31 mouse cellular contexts compared by ENCODE assay signal in the genomic region with DNA sequence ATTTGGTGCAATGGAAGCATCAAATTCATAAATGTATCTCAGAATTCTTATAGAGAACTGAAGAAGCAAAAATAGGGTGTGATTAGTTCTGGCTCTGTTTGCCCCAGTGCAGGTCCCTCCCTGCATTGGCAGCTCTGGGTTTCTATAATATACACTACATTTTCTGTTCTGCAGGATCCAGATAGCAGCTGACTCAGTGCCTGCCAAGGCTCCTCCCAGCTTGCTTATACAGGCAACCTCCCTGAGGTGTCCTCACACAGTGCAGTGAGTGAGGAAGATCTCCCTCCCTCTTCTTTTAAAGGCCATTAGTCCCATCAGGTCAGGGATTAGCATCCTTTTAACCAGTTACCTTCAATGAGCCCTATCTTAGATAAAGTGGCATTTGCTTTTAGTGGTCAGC. TPM values are rescaled to one million over a fixed set of nuclear protein-coding genes. Genes with fewer than 3 reads are reported as not detected.
DNase-seq lines count a peak whose midpoint lies in the region; ATAC-seq and TF ChIP-seq lines count a peak whose summit lies in the region.
"Had no signal": no experiment of that assay in that cellular context is flagged by ENCODE, and none has a peak within 500 bp of the region (broad histone marks: within the 10 kb centered on the region; RNA-seq: fewer than 3 reads in every experiment).

No protein-coding gene starts in this region.

- no peaks in the 10 kb centered on the region for H3K27me3 ChIP-seq in MEL (ENCODE audit: control insufficient read depth in 1 of 2, insufficient read depth in 2 of 2, low read length in 2 of 2)
- H3K27me3 ChIP-seq in liver, embryonic 12.5 days (replicated peaks) = no peaks in the 10 kb centered on the region
- H3K27me3 ChIP-seq: CH12.LX; limb, embryonic 15.5 days; neural tube, embryonic 12.5 days had no signal

- H3K4me2 ChIP-seq in liver, embryonic 12.5 days = peak overlapping the region; percentile 76
- H3K4me2 ChIP-seq: hindbrain, embryonic 14.5 days; limb, embryonic 15.5 days; midbrain, embryonic 11.5 days; neural tube, embryonic 12.5 days had no signal

- peak; percentile 77 for ATAC-seq in liver, embryonic 12.5 days
- peak; percentile 33; the same call in 1 of the 2 replicates for ATAC-seq in megakaryocyte progenitor cell, adult 5-6 weeks (replicated peaks; ENCODE audit: poor library complexity)

- peak; percentile 41 for DNase-seq in MEL (ENCODE audit: low read depth, low spot score)
- DNase-seq in c-Kit-positive CD71-positive TER-119-positive erythroid progenitor cells, embryonic 14.5 days (ENCODE audit: low spot score) = peak; percentile 53
- DNase-seq in lung, postnatal 25 days (ENCODE audit: low spot score) = no peak
- DNase-seq in cerebellum, adult 11 months = no peak
- DNase-seq in left cerebral cortex, postnatal 36 days (ENCODE audit: low spot score in 2 of 2) = no peak
- DNase-seq: adrenal gland, adult 2 months; B cell, adult 2 months; cerebellum, adult 2 months; cerebellum, postnatal 36 days; gastrocnemius, adult 2 months; heart, postnatal 36 days; kidney, adult 2 months; left cerebral cortex, postnatal 4 days; retina, postnatal 1 day; right cerebral cortex, postnatal 4 days; thymus, adult 2 months had no signal

- peaks cover 6 to 14% of the 10 kb centered on the region in 2 experiments for H3K36me3 ChIP-seq in MEL (ENCODE audit: control insufficient read depth in 1 of 2, insufficient read depth in 2 of 2, low read length in 2 of 2)
- peaks cover 63% of the 10 kb centered on the region for H3K36me3 ChIP-seq in liver, embryonic 12.5 days

- H3K4me1 ChIP-seq in MEL (ENCODE audit: control insufficient read depth in 1 of 2, insufficient read depth in 2 of 2, low read length in 2 of 2) = peaks cover 3 to 16% of the 10 kb centered on the region in 2 experiments
- H3K4me1 ChIP-seq in liver, embryonic 12.5 days = peaks cover 48% of the 10 kb centered on the region

- no peaks in the 10 kb centered on the region for H3K9me3 ChIP-seq in MEL (replicated peaks; ENCODE audit: insufficient read depth, low read length)
- no peaks in the 10 kb centered on the region for H3K9me3 ChIP-seq in liver, embryonic 12.5 days (replicated peaks)
- H3K9me3 ChIP-seq: forebrain, embryonic 10.5 days; G1E; limb, embryonic 15.5 days; neural tube, embryonic 12.5 days had no signal

- H3K9ac ChIP-seq in MEL (ENCODE audit: control insufficient read depth, low read depth, low read length, poor library complexity, severe bottlenecking) = no peak overlapping the region
- H3K9ac ChIP-seq in liver, embryonic 12.5 days = peak overlapping the region; percentile 18; the same call in 1 of the 2 replicates
- H3K9ac ChIP-seq: hindbrain, embryonic 14.5 days; limb, embryonic 15.5 days; neural tube, embryonic 12.5 days had no signal

- TF ChIP-seq CTCF in MEL (IDR thresholded peaks at IDR 0.05 in 2 of 3, conservative IDR thresholded peaks at IDR 0.05 in 1 of 3; ENCODE audit: control insufficient read depth in 1 of 3, insufficient read depth in 1 of 3, low read depth in 2 of 3, low read length in 3 of 3, poor library complexity in 1 of 3, severe bottlenecking in 1 of 3) = no peak

- TF ChIP-seq RAD21 in MEL (IDR thresholded peaks at IDR 0.05; ENCODE audit: low read depth, low read length) = no peak

- H3K4me3 ChIP-seq in MEL (ENCODE audit: control insufficient read depth in 1 of 2, insufficient read depth in 1 of 2, low read depth in 2 of 2, low read length in 2 of 2) = no peak overlapping the region
- H3K4me3 ChIP-seq in liver, embryonic 12.5 days = no peak overlapping the region
- H3K4me3 ChIP-seq: forebrain, embryonic 10.5 days; gastrocnemius, adult 2 months; left cerebral cortex, adult 2 months; limb, embryonic 15.5 days; neural tube, embryonic 12.5 days had no signal

- TF ChIP-seq EP300 in MEL (IDR thresholded peaks at IDR 0.05; ENCODE audit: low read depth in 1 of 2, low read length in 2 of 2) = no peak

- TF ChIP-seq POLR2A in MEL (IDR thresholded peaks at IDR 0.05; ENCODE audit: control insufficient read depth in 1 of 2, insufficient read depth in 1 of 2, low read depth in 1 of 2, low read length in 2 of 2, poor library complexity in 1 of 2) = no peak

- intact Hi-C loops in left cerebral cortex, postnatal 36 days (cut with DNase I) = no loop called here

- peaks cover 7% of the 10 kb centered on the region for H3K79me2 ChIP-seq in MEL (ENCODE audit: control insufficient read depth, insufficient read depth, low read length, poor library complexity)

- no peak overlapping the region for H3K27ac ChIP-seq in MEL (ENCODE audit: control insufficient read depth, low read depth, low read length)
- H3K27ac ChIP-seq in liver, embryonic 12.5 days = peak overlapping the region; percentile 78
- H3K27ac ChIP-seq: forebrain, embryonic 10.5 days; gastrocnemius, adult 2 months; hindbrain, embryonic 14.5 days; kidney, postnatal 0 days; left cerebral cortex, adult 2 months; limb, embryonic 15.5 days; macrophage; neural tube, embryonic 12.5 days; stomach, postnatal 0 days had no signal

TF ChIP-seq in MEL, 35 proteins besides CTCF, POLR2A, EP300 and RAD21 (continues in another document):
- TF ChIP-seq NELFE (IDR thresholded peaks at IDR 0.05; ENCODE audit: low read depth, low read length) (no peak), POLR2AphosphoS2 (IDR thresholded peaks at IDR 0.05; ENCODE audit: low read length) (no peak), MAFK (IDR thresholded peaks at IDR 0.05; ENCODE audit: borderline replicate concordance, low read depth, low read length) (no peak), E2F4 (IDR thresholded peaks at IDR 0.05; ENCODE audit: borderline replicate concordance, low read depth, low read length) (no peak), JUND (IDR thresholded peaks at IDR 0.05; ENCODE audit: low read depth, low read length) (no peak), ETS1 (IDR thresholded peaks at IDR 0.05; ENCODE audit: low read depth, low read length) (no peak), MAX (IDR thresholded peaks at IDR 0.05; ENCODE audit: low read length) (no peak), UBTF (IDR thresholded peaks at IDR 0.05; ENCODE audit: borderline replicate concordance, insufficient read depth, low read depth, low read length) (no peak), ZMIZ1 (IDR thresholded peaks at IDR 0.05; ENCODE audit: low read depth, low read length) (no peak), MXI1 (IDR thresholded peaks at IDR 0.05; ENCODE audit: low read depth, low read length) (no peak), SIN3A (IDR thresholded peaks at IDR 0.05; ENCODE audit: low read length) (no peak), HCFC1 (IDR thresholded peaks at IDR 0.05; ENCODE audit: low read depth, low read length) (no peak), GABPA (IDR thresholded peaks at IDR 0.05; ENCODE audit: low read depth, low read length) (no peak), ZNF384 (IDR thresholded peaks at IDR 0.05; ENCODE audit: low read depth, low read length) (no peak), ZC3H11A (IDR thresholded peaks at IDR 0.05; ENCODE audit: low read depth, low read length) (no peak), NRF1 (IDR thresholded peaks at IDR 0.05; ENCODE audit: insufficient read depth, low read depth, low read length, poor library complexity, severe bottlenecking) (no peak), TAL1 (IDR thresholded peaks at IDR 0.05; ENCODE audit: low read length) (no peak)

RNA-seq across cellular contexts. Expression of a gene that starts 2.9 kb away (rescaled TPM):
- 5.2 and 6.0 TPM in 2 replicates for total RNA-seq in MEL (2012; rRNA removed)
- 1 to 10 TPM in 1 of 2 experiments, not detected in 1; 5.1 TPM for polyA plus RNA-seq in MEL (2012; ENCODE audit: insufficient read depth in 1 of 2, insufficient read length in 2 of 2, low read depth in 1 of 2, low replicate concordance in 2 of 2, missing spikeins in 1 of 2)
- 6.1 and 7.1 TPM in 2 replicates for polyA plus RNA-seq in liver, embryonic 12.5 days (2016; fragmentation: Nextera tagmentation; extraction: Ambion mirVana)
- 23.9 and 29.2 TPM in 2 replicates for total RNA-seq in megakaryocyte progenitor cell, adult 5-6 weeks (2015)
- total RNA-seq in megakaryocyte progenitor cell, adult 5-6 weeks (2017) = 7.9 and 9.5 TPM in 2 replicates
- total RNA-seq in left cerebral cortex, postnatal 36 days (2021) = 10 to 100 TPM in 1 of 2 experiments, 1 to 10 TPM in 1; 8.2 to 10.4 TPM

RNA-seq across cellular contexts. Expression of a gene that starts 16.6 kb away (rescaled TPM):
- 0.62 and 1.7 TPM in 2 replicates for total RNA-seq in MEL (2012; rRNA removed)
- polyA plus RNA-seq in MEL (2012; ENCODE audit: insufficient read depth in 1 of 2, insufficient read length in 2 of 2, low read depth in 1 of 2, low replicate concordance in 2 of 2, missing spikeins in 1 of 2) = under 1 TPM in 1 of 2 experiments, not detected in 1; 0.92 TPM
- 9.5 and 10.9 TPM in 2 replicates for polyA plus RNA-seq in liver, embryonic 12.5 days (2016; fragmentation: Nextera tagmentation; extraction: Ambion mirVana)
- 1.4 and 1.5 TPM in 2 replicates for total RNA-seq in megakaryocyte progenitor cell, adult 5-6 weeks (2015)
- total RNA-seq in megakaryocyte progenitor cell, adult 5-6 weeks (2017) = 1.8 and 1.9 TPM in 2 replicates
- total RNA-seq in left cerebral cortex, postnatal 36 days (2021) = not detected
- total RNA-seq: CH12.LX; gastrocnemius, adult 2 months; heart, postnatal 36 days; left cerebral cortex, adult 2 months had no signal
- polyA plus RNA-seq: adrenal gland, adult 2 months; cerebellum, adult 2 months; embryonic facial prominence, embryonic 14.5 days; G1E; heart, embryonic 14.5 days; hindbrain, embryonic 14.5 days; macrophage; midbrain, embryonic 11.5 days; neural tube, embryonic 12.5 days; stomach, postnatal 0 days had no signal

RNA-seq across cellular contexts. Expression of a gene that starts 34.1 kb away (rescaled TPM):
- total RNA-seq in MEL (2012; rRNA removed) = 5.8 and 6.9 TPM in 2 replicates
- polyA plus RNA-seq in MEL (2012; ENCODE audit: insufficient read depth in 1 of 2, insufficient read length in 2 of 2, low read depth in 1 of 2, low replicate concordance in 2 of 2, missing spikeins in 1 of 2) = 1 to 10 TPM in 1 of 2 experiments, not detected in 1; 6.2 TPM
- polyA plus RNA-seq in liver, embryonic 12.5 days (2016; fragmentation: Nextera tagmentation; extraction: Ambion mirVana) = 3.2 and 3.6 TPM in 2 replicates
- total RNA-seq in megakaryocyte progenitor cell, adult 5-6 weeks (2015) = 1.9 and 3.7 TPM in 2 replicates
- 2.9 and 5.0 TPM in 2 replicates for total RNA-seq in megakaryocyte progenitor cell, adult 5-6 weeks (2017)
- 10 to 100 TPM in 1 of 2 experiments, 1 to 10 TPM in 1; 9.6 to 10.9 TPM for total RNA-seq in left cerebral cortex, postnatal 36 days (2021)

RNA-seq across cellular contexts. Expression of a gene that starts 37.6 kb away (rescaled TPM):
- 282 and 337 TPM in 2 replicates for total RNA-seq in MEL (2012; rRNA removed)
- polyA plus RNA-seq in MEL (2012; ENCODE audit: insufficient read depth in 1 of 2, insufficient read length in 2 of 2, low read depth in 1 of 2, low replicate concordance in 2 of 2, missing spikeins in 1 of 2) = 1,000 to 10,000 TPM in 1 of 2 experiments, 100 to 1,000 TPM in 1; 280 to 3,830 TPM
- 200 and 207 TPM in 2 replicates for polyA plus RNA-seq in liver, embryonic 12.5 days (2016; fragmentation: Nextera tagmentation; extraction: Ambion mirVana)
- 65.8 and 66.4 TPM in 2 replicates for total RNA-seq in megakaryocyte progenitor cell, adult 5-6 weeks (2015)
- total RNA-seq in megakaryocyte progenitor cell, adult 5-6 weeks (2017) = 70.6 and 83.6 TPM in 2 replicates
- total RNA-seq in left cerebral cortex, postnatal 36 days (2021) = 100 to 1,000 TPM; 450 to 542 TPM

RNA-seq across cellular contexts. Expression of a gene that starts 47.6 kb away (rescaled TPM):
- 48.2 and 147 TPM in 2 replicates for total RNA-seq in MEL (2012; rRNA removed)
- polyA plus RNA-seq in MEL (2012; ENCODE audit: insufficient read depth in 1 of 2, insufficient read length in 2 of 2, low read depth in 1 of 2, low replicate concordance in 2 of 2, missing spikeins in 1 of 2) = under 1 TPM in 1 of 2 experiments, not detected in 1; 0.21 TPM
- 5.3 and 5.7 TPM in 2 replicates for polyA plus RNA-seq in liver, embryonic 12.5 days (2016; fragmentation: Nextera tagmentation; extraction: Ambion mirVana)
- total RNA-seq in megakaryocyte progenitor cell, adult 5-6 weeks (2015) = 1.6 and 1.9 TPM in 2 replicates
- total RNA-seq in megakaryocyte progenitor cell, adult 5-6 weeks (2017) = 1.8 and 2.3 TPM in 2 replicates
- 100 to 1,000 TPM; 103 to 124 TPM for total RNA-seq in left cerebral cortex, postnatal 36 days (2021)
- total RNA-seq: CH12.LX; gastrocnemius, adult 2 months had no signal
- polyA plus RNA-seq: G1E, macrophage had no signal

Comparison
In these comparisons a context has a peak if more than half of its experiments do, and no peak if none do; other contexts are left out.
1. DNase-seq: peak in MEL (single experiment) and c-Kit-positive CD71-positive TER-119-positive erythroid progenitor cells, embryonic 14.5 days (single experiment); none in lung, postnatal 25 days (single experiment), cerebellum, adult 11 months (single experiment) and left cerebral cortex, postnatal 36 days (0 of 2).